Comparison of ENCODE assay signal across 9 mouse cellular contexts in genomic region chr15:82982724-82983415, GRCm38 (mm10). TPM values are rescaled to one million over a fixed set of nuclear protein-coding genes. Genes with fewer than 3 reads are reported as not detected.
DNase-seq lines count a peak whose midpoint lies in the region; ATAC-seq and TF ChIP-seq lines count a peak whose summit lies in the region.
"Had no signal": no experiment of that assay in that cellular context is flagged by ENCODE, and none has a peak within 500 bp of the region (broad histone marks: within the 10 kb centered on the region; RNA-seq: fewer than 3 reads in every experiment).

No protein-coding gene starts in this region.

- no peak overlapping the region for H3K4me3 ChIP-seq in kidney, embryonic 15.5 days (replicated peaks)
- H3K4me3 ChIP-seq in forebrain, embryonic 15.5 days, result peak overlapping the region; percentile 24
- peak overlapping the region; percentile 35 for H3K4me3 ChIP-seq in hindbrain, embryonic 10.5 days
- peak overlapping the region; percentile 20 for H3K4me3 ChIP-seq in midbrain, postnatal 0 days (ENCODE audit: low read depth, low read length)

- H3K9ac ChIP-seq in kidney, embryonic 15.5 days, result no peak overlapping the region
- H3K9ac ChIP-seq in forebrain, embryonic 15.5 days (replicated peaks), result peak overlapping the region; percentile 43
- H3K9ac ChIP-seq in midbrain, postnatal 0 days (replicated peaks; ENCODE audit: low read length, poor library complexity, severe bottlenecking), result peak overlapping the region; percentile 56

- H3K27me3 ChIP-seq in kidney, embryonic 15.5 days, result peaks cover 48% of the 10 kb centered on the region
- H3K27me3 ChIP-seq in forebrain, embryonic 15.5 days, result 0 out of 2 replicates have a peak, but pooled peaks cover 3% of the 10 kb centered on the region
- H3K27me3 ChIP-seq in hindbrain, embryonic 10.5 days (ENCODE audit: insufficient read depth, poor library complexity, severe bottlenecking), result peaks cover 95% of the 10 kb centered on the region
- no peaks in the 10 kb centered on the region; the same call in 1 of the 2 replicates for H3K27me3 ChIP-seq in midbrain, postnatal 0 days (ENCODE audit: insufficient read depth, low read length)

- H3K36me3 ChIP-seq in kidney, embryonic 15.5 days, result no peaks in the 10 kb centered on the region
- no peaks in the 10 kb centered on the region for H3K36me3 ChIP-seq in forebrain, embryonic 15.5 days
- H3K36me3 ChIP-seq in hindbrain, embryonic 10.5 days, result no peaks in the 10 kb centered on the region
- H3K36me3 ChIP-seq in midbrain, postnatal 0 days (ENCODE audit: insufficient read depth, low read length), result no peaks in the 10 kb centered on the region

- H3K9me3 ChIP-seq in kidney, embryonic 15.5 days (replicated peaks), result no peaks in the 10 kb centered on the region
- no peaks in the 10 kb centered on the region for H3K9me3 ChIP-seq in forebrain, embryonic 15.5 days
- H3K9me3 ChIP-seq in hindbrain, embryonic 10.5 days, result no peaks in the 10 kb centered on the region
- H3K9me3 ChIP-seq in midbrain, postnatal 0 days (ENCODE audit: low read length), result no peaks in the 10 kb centered on the region

- H3K4me2 ChIP-seq in kidney, embryonic 15.5 days, result peak overlapping the region; percentile 44
- H3K4me2 ChIP-seq in forebrain, embryonic 15.5 days (replicated peaks), result peak overlapping the region; percentile 54
- H3K4me2 ChIP-seq in midbrain, postnatal 0 days (ENCODE audit: low read depth, low read length, poor library complexity, severe bottlenecking), result peak overlapping the region; percentile 52

- TF ChIP-seq CTCF in midbrain, postnatal 0 days (IDR thresholded peaks at IDR 0.05), result no peak

- H3K27ac ChIP-seq in kidney, embryonic 15.5 days, result peak overlapping the region; percentile 33
- peak overlapping the region; percentile 96 for H3K27ac ChIP-seq in forebrain, embryonic 15.5 days (replicated peaks)
- peak overlapping the region; percentile 83 for H3K27ac ChIP-seq in hindbrain, embryonic 10.5 days
- H3K27ac ChIP-seq in midbrain, postnatal 0 days (ENCODE audit: low read depth, low read length), result peak overlapping the region; percentile 81
- H3K27ac ChIP-seq: macrophage had no signal

- no peak; the same call in 1 of the 2 replicates for ATAC-seq in kidney, embryonic 15.5 days (replicated peaks; ENCODE audit: low FRiP score)
- no peak; the same call in 1 of the 2 replicates for ATAC-seq in forebrain, embryonic 15.5 days (replicated peaks)
- no peak for ATAC-seq in midbrain, postnatal 0 days (ENCODE audit: low FRiP score)
- no peak for ATAC-seq in activated CD4-positive, CD25-positive, alpha-beta regulatory T cell, adult 4 months

- WGBS in kidney, embryonic 15.5 days, result 10% methylated on average over 18 of the region's 18 CpGs
- 4% methylated on average over 17 of the region's 18 CpGs for WGBS in forebrain, embryonic 15.5 days
- WGBS in hindbrain, embryonic 10.5 days, result 10% methylated on average over 18 of the region's 18 CpGs
- 2% methylated on average over 15 of the region's 18 CpGs for WGBS in midbrain, postnatal 0 days

- H3K4me1 ChIP-seq in kidney, embryonic 15.5 days, result peaks cover 74% of the 10 kb centered on the region
- peaks cover 66% of the 10 kb centered on the region for H3K4me1 ChIP-seq in forebrain, embryonic 15.5 days
- H3K4me1 ChIP-seq in hindbrain, embryonic 10.5 days (replicated peaks), result peaks cover 60% of the 10 kb centered on the region
- peaks cover 29% of the 10 kb centered on the region; the same call in 1 of the 2 replicates for H3K4me1 ChIP-seq in midbrain, postnatal 0 days (ENCODE audit: insufficient read depth, low read length)

- DNase-seq in kidney, adult 9 months, result no peak
- no peak for DNase-seq in hindbrain, embryonic 10.5 days (ENCODE audit: low spot score)
- DNase-seq in midbrain, postnatal 0 days (ENCODE audit: low spot score), result peak; percentile 67
- no peak for DNase-seq in thymus, postnatal 25 days
- no peak for DNase-seq in frontal cortex, postnatal 14 days (ENCODE audit: low spot score in 2 of 2)

RNA-seq across cellular contexts. Expression of gene Tcf20, which starts 4.8 kb away (rescaled TPM):
- 8.4 and 9.3 TPM in 2 replicates for polyA plus RNA-seq in kidney, embryonic 15.5 days (2015; fragmentation: Nextera tagmentation; extraction: Ambion mirVana)
- 18.2 and 18.7 TPM in 2 replicates for polyA plus RNA-seq in forebrain, embryonic 15.5 days (2015; fragmentation: Nextera tagmentation; extraction: Ambion mirVana)
- 6.7 and 6.9 TPM in 2 replicates for polyA plus RNA-seq in hindbrain, embryonic 10.5 days (2016; fragmentation: Nextera tagmentation; extraction: Ambion mirVana)
- total RNA-seq in midbrain, postnatal 0 days (2014; rRNA removed), result 125 and 131 TPM in 2 replicates
- polyA plus RNA-seq in midbrain, postnatal 0 days (2015; fragmentation: Nextera tagmentation; extraction: Ambion mirVana), result 10.6 and 11.8 TPM in 2 replicates
- 10 to 100 TPM; 12.2 to 16.0 TPM for polyA plus RNA-seq in activated CD4-positive, CD25-positive, alpha-beta regulatory T cell, adult 4 months (2017; shearing (Covaris generic))

RNA-seq across cellular contexts. Expression of gene Nfam1, which starts 50.2 kb away (rescaled TPM):
- 2.9 and 3.0 TPM in 2 replicates for polyA plus RNA-seq in kidney, embryonic 15.5 days (2015; fragmentation: Nextera tagmentation; extraction: Ambion mirVana)
- polyA plus RNA-seq in forebrain, embryonic 15.5 days (2015; fragmentation: Nextera tagmentation; extraction: Ambion mirVana), result 1.6 and 1.8 TPM in 2 replicates
- 2.8 and 3.6 TPM in 2 replicates for polyA plus RNA-seq in hindbrain, embryonic 10.5 days (2016; fragmentation: Nextera tagmentation; extraction: Ambion mirVana)
- total RNA-seq in midbrain, postnatal 0 days (2014; rRNA removed), result 3.3 and 4.1 TPM in 2 replicates
- polyA plus RNA-seq in midbrain, postnatal 0 days (2015; fragmentation: Nextera tagmentation; extraction: Ambion mirVana), result 1.9 and 2.6 TPM in 2 replicates
- polyA plus RNA-seq in activated CD4-positive, CD25-positive, alpha-beta regulatory T cell, adult 4 months (2017; shearing (Covaris generic)), result under 1 TPM; 0.04 to 0.97 TPM

Comparison
In these comparisons a context has a peak if more than half of its experiments do, and no peak if none do; other contexts are left out.
1. H3K27ac ChIP-seq: peak in every context shown above with its lines; median percentile 96 in forebrain, embryonic 15.5 days; 83 in hindbrain, embryonic 10.5 days; 81 in midbrain, postnatal 0 days; 33 in kidney, embryonic 15.5 days.